Mouse (Mus musculus) G1E (cell line): ENCODE results near the gene Capn7. TPM values are rescaled to one million over a fixed set of nuclear protein-coding genes. Genes with fewer than 3 reads are reported as not detected.

ENCODE experiments used
- ATAC-seq: 2 replicates; pipeline ENCODE4 v1.8.0; 2016; ENCODE audit warnings: mild to moderate bottlenecking; ENCODE audit not compliant: insufficient number of reproducible peaks, poor library complexity, low FRiP score, severe bottlenecking; ENCODE audit errors: extremely low read depth
- DNase-seq: peaks from one replicate; pipeline ENCODE4 v3.0.0; 2012; ENCODE audit warnings: low spot score
- H3K27me3 ChIP-seq: 2 replicates; pipeline ENCODE4 v1.6.1; 2012; ENCODE audit warnings: mild to moderate bottlenecking, low read length, inconsistent platforms; ENCODE audit not compliant: insufficient read depth
- H3K36me3 ChIP-seq: replicated peaks from 2 replicates; pipeline ENCODE3; 2012; ENCODE audit warnings: mild to moderate bottlenecking, inconsistent platforms
- H3K4me1 ChIP-seq: 2 replicates; pipeline ENCODE4 v1.6.1; 2012; ENCODE audit warnings: low read depth, low read length, inconsistent platforms, mixed read lengths; ENCODE audit not compliant: insufficient read depth
- H3K4me3 ChIP-seq: 2 replicates; pipeline ENCODE4 v1.5.1; 2012; ENCODE audit warnings: low read depth, mild to moderate bottlenecking, inconsistent platforms, low read length, moderate library complexity, mixed read lengths
- H3K9me3 ChIP-seq: replicated peaks from 2 replicates; pipeline ENCODE4 v1.6.1; 2012; ENCODE audit warnings: inconsistent platforms
- CTCF ChIP-seq: IDR thresholded peaks from 2 replicates; pipeline ENCODE4 v1.5.1; 2012; ENCODE audit warnings: low read depth, low read length, inconsistent platforms, mixed read lengths
- GATA1 ChIP-seq: IDR thresholded peaks from 2 replicates; pipeline ENCODE4 v1.6.1; 2012; ENCODE audit warnings: borderline replicate concordance, low read length, inconsistent platforms, mixed read lengths
- GATA2 ChIP-seq: IDR thresholded peaks from 2 replicates; pipeline ENCODE4 v1.6.1; 2012; ENCODE audit warnings: low read depth, low read length, inconsistent platforms, borderline replicate concordance
- POLR2AphosphoS5 ChIP-seq: IDR thresholded peaks from 2 replicates; pipeline ENCODE4 v1.6.1; 2012; ENCODE audit warnings: low read depth, low read length, inconsistent platforms; ENCODE audit not compliant: insufficient replicate concordance
- TAL1 ChIP-seq: conservative IDR thresholded peaks from 2 replicates; pipeline ENCODE4 v1.6.1; 2012; ENCODE audit warnings: low read depth, low read length, inconsistent platforms, mixed read lengths
- polyA plus RNA-seq: library from polyadenylated mRNA; stranded (reverse); fragments of >175 nt; gene quantifications from 2 replicates; pipeline ENCODE4 v1.2.3, GENCODE M21; 2012
- total RNA-seq, 2 experiments: library from RNA; stranded (forward) in 1 of 2; stranded (reverse) in 1 of 2; fragments of 200-1000 nt in 1 of 2; fragments of >200 nt in 1 of 2; fragmentation: Nextera tagmentation in 1 of 2; gene quantifications; 2 replicates each; pipeline ENCODE4 v1.2.3; 2014 to 2017

Gene Capn7
- total and polyA plus RNA-seq, 3 experiments, result 6.6 to 66.6 (median 46.9) TPM

DNA sequence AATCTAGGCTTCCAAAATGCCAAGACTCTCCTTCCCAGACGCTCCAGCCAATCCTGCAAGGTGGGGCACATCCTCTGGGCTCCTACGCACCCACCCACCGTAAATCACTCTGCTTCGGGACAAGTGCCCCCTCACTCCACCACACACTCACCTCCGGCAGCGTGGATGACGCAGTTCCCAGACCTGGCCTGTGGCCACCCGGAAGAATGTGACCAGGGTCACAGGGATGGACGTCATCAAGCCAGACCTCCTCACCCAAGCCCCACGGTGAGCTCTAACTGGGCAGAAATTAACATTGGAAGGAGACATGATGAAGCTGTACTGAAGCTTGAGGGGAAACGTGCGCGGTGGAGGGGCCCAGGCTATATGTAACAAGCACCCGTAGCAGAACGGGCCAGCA lies 70.8 kb downstream of the Capn7 start:
- no peak for ATAC-seq
- H3K27me3 ChIP-seq, result peaks cover 38% of the 10 kb centered on the region
- no peak overlapping the region for H3K4me3 ChIP-seq
- DNase-seq, result no peak
- H3K36me3 ChIP-seq, result no peaks in the 10 kb centered on the region
- no peak for TF ChIP-seq GATA1
- TF ChIP-seq TAL1, result no peak
- no peak for TF ChIP-seq CTCF
- no peak for TF ChIP-seq GATA2
- TF ChIP-seq POLR2AphosphoS5, result no peak
- H3K4me1 ChIP-seq, result peaks cover 62% of the 10 kb centered on the region
- H3K9me3 ChIP-seq, result no peaks in the 10 kb centered on the region

GRCm38 (mm10) chr14:31407911-31408604 lies 71.6 kb downstream of the Capn7 start:
- no peak overlapping the region for H3K4me3 ChIP-seq
- H3K9me3 ChIP-seq, result no peaks in the 10 kb centered on the region
- H3K27me3 ChIP-seq, result peaks cover 45% of the 10 kb centered on the region
- no peak for TF ChIP-seq GATA1
- TF ChIP-seq CTCF, result no peak
- no peak for TF ChIP-seq POLR2AphosphoS5
- no peak for TF ChIP-seq GATA2
- TF ChIP-seq TAL1, result no peak
- peaks cover 62% of the 10 kb centered on the region for H3K4me1 ChIP-seq
- no peak for DNase-seq
- ATAC-seq, result no peak
- H3K36me3 ChIP-seq, result no peaks in the 10 kb centered on the region

DNA sequence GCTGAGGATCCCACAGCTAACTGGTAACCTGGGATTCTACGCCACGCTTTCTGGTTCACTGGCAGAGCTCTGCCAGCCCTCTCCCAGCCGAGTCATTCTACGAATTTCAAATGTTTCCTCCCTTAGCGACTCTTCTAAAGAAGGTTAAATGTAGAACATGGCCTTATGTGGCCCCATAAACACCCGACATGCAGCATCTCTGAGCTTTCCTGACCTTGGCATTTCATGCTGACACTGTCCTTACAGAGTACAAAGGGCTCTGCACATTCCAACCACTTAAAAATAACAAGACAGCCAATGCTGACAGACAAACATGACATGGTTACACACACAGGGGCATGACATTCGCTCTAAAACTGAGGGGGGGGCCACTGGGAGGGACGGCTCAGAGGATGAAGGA lies 72.2 kb downstream of the Capn7 start:
- H3K4me1 ChIP-seq, result peaks cover 61% of the 10 kb centered on the region
- TF ChIP-seq GATA1 (no peak), POLR2AphosphoS5 (no peak), CTCF (no peak), TAL1 (no peak), GATA2 (no peak)
- peaks cover 47% of the 10 kb centered on the region for H3K27me3 ChIP-seq
- no peak for DNase-seq
- no peaks in the 10 kb centered on the region for H3K9me3 ChIP-seq
- H3K36me3 ChIP-seq, result no peaks in the 10 kb centered on the region
- no peak overlapping the region for H3K4me3 ChIP-seq
- ATAC-seq, result no peak

GRCm38 (mm10) chr14:31410123-31410724 lies 73.8 kb downstream of the Capn7 start:
- no peak overlapping the region for H3K4me3 ChIP-seq
- ATAC-seq (no peak), DNase-seq (no peak)
- no peaks in the 10 kb centered on the region for H3K36me3 ChIP-seq
- H3K4me1 ChIP-seq, result peaks cover 60% of the 10 kb centered on the region
- no peaks in the 10 kb centered on the region for H3K9me3 ChIP-seq
- TF ChIP-seq TAL1 (no peak), CTCF (no peak), GATA2 (no peak), POLR2AphosphoS5 (no peak), GATA1 (no peak)
- peaks cover 51% of the 10 kb centered on the region for H3K27me3 ChIP-seq

DNA sequence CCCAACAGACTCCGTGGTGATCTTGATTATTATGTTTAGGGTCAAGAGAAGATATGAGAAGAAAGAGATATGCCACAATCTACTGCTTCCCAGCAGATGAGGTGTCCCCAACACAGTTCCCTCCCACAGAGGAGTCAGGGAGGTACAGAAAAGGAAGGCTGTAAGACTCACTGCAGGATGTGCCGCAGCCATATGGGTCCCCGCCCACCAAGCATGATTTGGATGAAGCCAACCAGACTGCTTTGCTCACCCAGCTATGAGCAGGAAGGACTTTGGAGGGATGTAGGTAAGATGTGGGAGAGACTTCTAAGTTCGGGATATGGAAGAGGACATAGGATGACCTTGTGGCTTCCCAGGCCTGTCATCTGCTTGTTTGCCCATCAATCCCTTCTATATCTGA lies 74.3 kb downstream of the Capn7 start:
- ATAC-seq (no peak), DNase-seq (no peak)
- TF ChIP-seq TAL1 (no peak), GATA2 (no peak), CTCF (no peak), GATA1 (no peak), POLR2AphosphoS5 (no peak)
- Histone ChIP-seq H3K4me3 (no peak overlapping the region), H3K9me3 (no peaks in the 10 kb centered on the region), H3K36me3 (no peaks in the 10 kb centered on the region), H3K4me1 (peaks cover 62% of the 10 kb centered on the region), H3K27me3 (peaks cover 52% of the 10 kb centered on the region)

DNA sequence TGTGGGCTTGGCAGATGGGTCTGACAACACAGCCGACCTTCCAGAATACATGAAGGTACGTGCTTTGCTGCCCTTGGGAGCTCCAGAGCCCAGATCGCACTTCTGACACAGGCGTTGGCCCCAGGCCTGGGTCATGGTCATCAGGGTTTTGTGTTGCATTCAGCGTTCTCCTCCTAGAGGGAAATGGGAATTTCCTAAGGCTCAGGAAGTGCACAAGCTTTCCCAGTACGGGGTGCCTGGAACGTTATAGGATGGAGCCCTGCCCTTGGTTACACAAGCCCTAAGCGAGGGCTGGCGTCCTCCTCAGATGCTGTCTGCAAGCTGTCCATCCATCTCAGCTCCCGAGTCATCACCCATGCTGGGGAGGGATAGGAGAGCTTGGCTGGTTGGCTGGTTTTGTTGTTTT lies 76.2 kb downstream of the Capn7 start:
- H3K36me3 ChIP-seq, result no peaks in the 10 kb centered on the region
- ATAC-seq, result no peak

More for the DNA sequence above, 76.2 kb downstream of the Capn7 start:
- no peak overlapping the region for H3K4me3 ChIP-seq
- DNase-seq, result no peak
- TF ChIP-seq TAL1, result no peak
- H3K4me1 ChIP-seq, result peaks cover 53% of the 10 kb centered on the region
- peaks cover 48% of the 10 kb centered on the region for H3K27me3 ChIP-seq
- no peaks in the 10 kb centered on the region for H3K9me3 ChIP-seq
